Mouse (Mus musculus) CH12.LX (cell line): ENCODE measurements around the gene D1Ertd622e. TPM values are rescaled to one million over a fixed set of nuclear protein-coding genes. Genes with fewer than 3 reads are reported as not detected.

ENCODE experiments used
- DNase-seq: peaks from one replicate; pipeline ENCODE4 v3.0.0-alpha.2; 2013; ENCODE audit errors: extremely low read depth
- H3K27ac ChIP-seq: 2 replicates; pipeline ENCODE4 v1.5.1; 2012; ENCODE audit warnings: low read depth, mild to moderate bottlenecking, control low read depth, moderate library complexity; ENCODE audit not compliant: insufficient read depth
- H3K27me3 ChIP-seq: replicated peaks from 2 replicates; pipeline ENCODE3; 2012; ENCODE audit warnings: inconsistent platforms
- H3K36me3 ChIP-seq, 2 experiments: replicated peaks in 1 of 2; 2 replicates each; pipeline versions ENCODE3 to v1.6.1; 2012; ENCODE audit warnings: inconsistent platforms in 1 of 2, low read length in 1 of 2, mild to moderate bottlenecking in 1 of 2, mixed read lengths in 1 of 2, moderate library complexity in 1 of 2; ENCODE audit not compliant: control insufficient read depth in 1 of 2, insufficient read depth in 1 of 2
- H3K4me1 ChIP-seq, 2 experiments: 2 replicates each; pipeline ENCODE4 v1.6.1; 2012; ENCODE audit warnings: inconsistent platforms in 1 of 2, moderate library complexity in 1 of 2; ENCODE audit not compliant: insufficient read depth in 2 of 2, control insufficient read depth in 1 of 2
- H3K4me2 ChIP-seq: 2 replicates; pipeline ENCODE4 v1.6.1; 2012; ENCODE audit warnings: low read depth, mild to moderate bottlenecking, control low read depth; ENCODE audit not compliant: poor library complexity, insufficient read depth, severe bottlenecking
- H3K4me3 ChIP-seq, 3 experiments: fragments of 150-350 bp in 1 of 3; sonication (generic) in 1 of 3; replicated peaks in 1 of 3; 2 replicates each; pipeline versions ENCODE3 to v1.5.1; 2011 to 2012; ENCODE audit warnings: low read depth in 2 of 3, low read length in 2 of 3, mild to moderate bottlenecking in 2 of 3, moderate library complexity in 2 of 3, control low read depth in 1 of 3, improper control_type of control experiment in 1 of 3, inconsistent platforms in 1 of 3, mixed read lengths in 1 of 3; ENCODE audit not compliant: poor library complexity in 1 of 3
- H3K79me2 ChIP-seq: replicated peaks from 2 replicates; pipeline ENCODE4 v1.6.1; 2012; ENCODE audit warnings: mild to moderate bottlenecking, moderate library complexity; ENCODE audit not compliant: control insufficient read depth, poor library complexity, insufficient read depth, severe bottlenecking; ENCODE audit errors: extremely low read depth
- H3K9ac ChIP-seq: 2 replicates; pipeline ENCODE4 v1.6.1; 2012; ENCODE audit warnings: low read depth, mild to moderate bottlenecking, control low read depth, moderate library complexity; ENCODE audit not compliant: insufficient read depth
- H3K9me3 ChIP-seq: replicated peaks from 2 replicates; pipeline ENCODE3; 2012; ENCODE audit warnings: low read length, inconsistent platforms, mixed read lengths
- CHD1 ChIP-seq: IDR thresholded peaks from 2 replicates; pipeline ENCODE4 v1.6.1; 2012; ENCODE audit warnings: low read depth, low read length, improper control_type of control experiment, inconsistent platforms
- CHD2 ChIP-seq: IDR thresholded peaks from 2 replicates; pipeline ENCODE4 v1.6.1; 2011; ENCODE audit warnings: low read length, improper control_type of control experiment
- EP300 ChIP-seq: IDR thresholded peaks from 2 replicates; pipeline ENCODE4 v1.6.1; 2011; ENCODE audit warnings: low read length, improper control_type of control experiment
- ETS1 ChIP-seq: conservative IDR thresholded peaks from 2 replicates; pipeline ENCODE4 v1.6.1; 2012; ENCODE audit warnings: low read depth, mild to moderate bottlenecking, inconsistent platforms, low read length, improper control_type of control experiment, moderate library complexity
- MAFK ChIP-seq: IDR thresholded peaks from 2 replicates; pipeline ENCODE4 v1.6.1; 2011; ENCODE audit warnings: low read length, improper control_type of control experiment; ENCODE audit not compliant: insufficient replicate concordance
- POLR2AphosphoS2 ChIP-seq: IDR thresholded peaks from 2 replicates; pipeline ENCODE4 v1.6.1; 2011; ENCODE audit warnings: low read depth, low read length, improper control_type of control experiment
- RCOR1 ChIP-seq: conservative IDR thresholded peaks from 2 replicates; pipeline ENCODE4 v1.6.1; 2012; ENCODE audit warnings: low read depth, mild to moderate bottlenecking, inconsistent platforms, low read length, improper control_type of control experiment
- TCF12 ChIP-seq: IDR thresholded peaks from 2 replicates; pipeline ENCODE4 v1.6.1; 2014; ENCODE audit warnings: low read depth, mild to moderate bottlenecking, inconsistent platforms, low read length, improper control_type of control experiment
- UBTF ChIP-seq: IDR thresholded peaks from 2 replicates; pipeline ENCODE4 v1.6.1; 2012; ENCODE audit warnings: low read depth, mild to moderate bottlenecking, inconsistent platforms, low read length, improper control_type of control experiment, moderate library complexity
- USF1 ChIP-seq: IDR thresholded peaks from 2 replicates; pipeline ENCODE4 v1.6.1; 2014; ENCODE audit warnings: low read depth, mild to moderate bottlenecking, inconsistent platforms, low read length, improper control_type of control experiment
- ZC3H11A ChIP-seq: IDR thresholded peaks from 2 replicates; pipeline ENCODE4 v1.6.1; 2012; ENCODE audit warnings: low read depth, mild to moderate bottlenecking, inconsistent platforms, low read length, improper control_type of control experiment
- ZKSCAN1 ChIP-seq: IDR thresholded peaks from 2 replicates; pipeline ENCODE4 v1.6.1; 2012; ENCODE audit warnings: low read depth, inconsistent platforms, low read length, improper control_type of control experiment, borderline replicate concordance
- dilution Hi-C: fragments of 300-500 bp; cut with MboI; formaldehyde crosslinking; loops from 2 replicates; pipeline ENCODE4 v1.14.3; 2020; ENCODE audit warnings: low sequenced_read_pairs; ENCODE audit not compliant: extremely low pct_unique_long_range_greater_than_20kb, extremely low pct_ligation_motif_present
- in situ Hi-C: fragments of 300-500 bp; cut with MboI; formaldehyde crosslinking; loops from 3 replicates; pipeline ENCODE4 v1.14.3; 2019; ENCODE audit warnings: low sequenced_read_pairs, low pct_ligation_motif_present, low pct_unique_long_range_greater_than_20kb, mixed read lengths
- polyA plus RNA-seq: library from polyadenylated mRNA; unstranded; fragments of >175 nt; gene quantifications from 2 replicates; pipeline ENCODE4 v1.2.1, GENCODE M21; 2012; ENCODE audit warnings: low read depth; ENCODE audit not compliant: insufficient read length
- total RNA-seq, 2 experiments: library from RNA; depleted of rRNA; stranded (reverse); fragments of 300-350 nt in 1 of 2; fragments of >200 nt in 1 of 2; gene quantifications; 2 replicates each; pipeline ENCODE4 v1.2.3; 2012 to 2014

Gene D1Ertd622e
- total and polyA plus RNA-seq, 3 experiments = 9.0 to 27.3 (median 22.1) TPM

DNA sequence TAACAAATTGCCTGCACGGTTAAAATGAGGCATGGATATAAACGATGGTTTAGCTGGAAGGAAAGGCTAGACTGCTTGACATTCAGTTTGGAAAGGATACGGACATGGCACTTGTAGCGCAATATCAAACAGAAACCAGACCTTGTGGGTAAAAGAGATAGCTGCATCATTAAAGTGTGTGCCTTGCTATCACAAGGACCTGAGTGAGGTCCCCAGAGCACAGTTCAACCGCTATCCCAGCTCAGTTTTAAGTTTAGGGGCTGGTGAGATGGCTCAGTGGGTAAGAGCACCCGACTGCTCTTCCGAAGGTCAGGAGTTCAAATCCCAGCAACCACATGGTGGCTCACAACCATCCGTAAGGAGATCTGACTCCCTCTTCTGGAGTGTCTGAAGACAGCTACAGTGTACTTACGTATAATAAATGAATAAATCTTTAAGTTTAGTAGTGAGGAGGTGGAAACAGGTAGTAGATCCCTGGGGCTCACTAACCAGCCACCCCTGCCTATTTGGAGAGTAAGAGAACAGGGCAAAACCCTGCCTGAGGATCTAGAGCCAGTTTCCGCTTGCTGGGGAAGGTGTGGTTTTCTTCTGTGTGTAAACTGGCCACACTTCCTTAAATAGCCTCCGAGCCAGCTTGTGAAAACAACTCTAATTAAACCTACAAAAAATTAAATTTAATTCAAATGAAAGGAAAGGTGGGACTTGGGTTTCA, 29.2 kb downstream of the D1Ertd622e start:
- Histone ChIP-seq H3K79me2 (no peaks in the 10 kb centered on the region), H3K4me2 (no peak overlapping the region), H3K36me3 (peaks cover 0 to 13% of the 10 kb centered on the region in 2 experiments), H3K4me1 (peaks cover 2 to 10% of the 10 kb centered on the region in 2 experiments; a peak in 2 of 4 replicates), H3K9me3 (no peaks in the 10 kb centered on the region), H3K27me3 (no peaks in the 10 kb centered on the region), H3K27ac (no peak overlapping the region), H3K4me3 (no peak overlapping the region), H3K9ac (no peak overlapping the region)
- DNase-seq = no peak
- in situ Hi-C loops (no loop called here), dilution Hi-C loops (no loop called here)
- TF ChIP-seq CHD2 (no peak), ETS1 (no peak), RCOR1 (no peak), UBTF (no peak), MAFK (no peak)

DNA sequence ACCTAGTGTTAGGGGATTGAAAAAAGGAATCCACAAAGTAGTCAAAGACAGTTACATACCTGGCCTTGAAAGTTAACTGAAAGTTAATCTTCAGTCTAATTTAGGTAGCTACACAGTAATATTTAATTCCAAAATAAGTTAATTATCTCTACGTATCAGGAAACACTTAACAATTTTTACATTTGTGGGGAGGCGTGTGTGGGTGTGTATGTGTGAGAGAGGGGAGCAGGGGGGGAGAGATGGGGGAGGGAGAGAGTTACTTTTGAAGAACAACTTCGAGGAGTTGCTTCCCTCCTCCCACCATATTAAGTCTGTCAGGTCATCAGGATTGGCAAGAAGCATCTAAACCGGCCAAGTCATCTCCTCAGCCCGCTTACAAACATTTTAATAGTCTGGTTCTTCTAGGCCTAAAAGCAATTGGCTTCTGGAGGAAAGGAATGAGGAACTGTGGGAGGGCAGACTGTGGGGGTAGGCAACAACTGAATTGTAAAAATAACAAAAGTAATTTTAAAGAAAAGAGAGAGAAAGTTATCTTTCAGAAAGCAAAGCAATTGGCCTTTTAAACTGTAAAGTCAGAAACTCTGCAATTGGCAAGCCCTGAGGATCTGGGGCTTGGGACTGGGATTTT, 29.9 kb downstream of the D1Ertd622e start:
- no peak for DNase-seq
- Histone ChIP-seq H3K79me2 (no peaks in the 10 kb centered on the region), H3K4me1 (peaks cover 2 to 10% of the 10 kb centered on the region in 2 experiments; a peak in 2 of 4 replicates), H3K36me3 (peaks cover 0 to 12% of the 10 kb centered on the region in 2 experiments), H3K9me3 (no peaks in the 10 kb centered on the region), H3K9ac (no peak overlapping the region), H3K27me3 (no peaks in the 10 kb centered on the region), H3K4me2 (no peak overlapping the region), H3K27ac (no peak overlapping the region), H3K4me3 (no peak overlapping the region)
- in situ Hi-C loops (no loop called here), dilution Hi-C loops (no loop called here)
- no peak for TF ChIP-seq ZC3H11A
- no peak for TF ChIP-seq UBTF
- no peak for TF ChIP-seq USF1
- TF ChIP-seq TCF12 = no peak
- no peak for TF ChIP-seq CHD1
- TF ChIP-seq POLR2AphosphoS2 = no peak
- no peak for TF ChIP-seq EP300
- TF ChIP-seq ZKSCAN1 = no peak
